Mouse (Mus musculus) liver, adult 2 months (tissue): ENCODE data around the gene C730034F03Rik. TPM values are rescaled to one million over a fixed set of nuclear protein-coding genes. Genes with fewer than 3 reads are reported as not detected.

Experiments used
- DNase-seq: peaks from one replicate; pipeline ENCODE4 v3.0.0-alpha.2; 2011; ENCODE audit warnings: low read depth, low spot score; ENCODE audit errors: extremely low read depth
- H3K27ac ChIP-seq: fragments of 200-500 bp; replicated peaks from 2 replicates; pipeline ENCODE4 v1.5.1; 2012; ENCODE audit warnings: low read depth, mild to moderate bottlenecking, control low read depth, inconsistent platforms, low read length; ENCODE audit not compliant: insufficient read depth
- H3K27me3 ChIP-seq: fragments of 200-500 bp; 2 replicates; pipeline ENCODE4 v1.6.1; 2012; ENCODE audit warnings: mild to moderate bottlenecking, moderate library complexity, low read length, inconsistent platforms; ENCODE audit not compliant: control insufficient read depth, insufficient read depth
- H3K36me3 ChIP-seq: fragments of 200-500 bp; 2 replicates; pipeline ENCODE4 v1.6.1; 2012; ENCODE audit warnings: low read length, inconsistent platforms; ENCODE audit not compliant: control insufficient read depth, insufficient read depth
- H3K4me1 ChIP-seq: fragments of 200-500 bp; 2 replicates; pipeline ENCODE4 v1.6.1; 2011; ENCODE audit warnings: low read length; ENCODE audit not compliant: control insufficient read depth, insufficient read depth
- H3K4me3 ChIP-seq: fragments of 200-500 bp; 2 replicates; pipeline ENCODE4 v1.5.1; 2011; ENCODE audit warnings: low read depth, mild to moderate bottlenecking, control low read depth, low read length, moderate library complexity; ENCODE audit not compliant: insufficient read depth
- H3K79me2 ChIP-seq: fragments of 200-500 bp; 2 replicates; pipeline ENCODE4 v1.6.1; 2012; ENCODE audit warnings: inconsistent platforms, mild to moderate bottlenecking, low read length, moderate library complexity; ENCODE audit not compliant: control insufficient read depth, insufficient read depth
- H3K9ac ChIP-seq: fragments of 200-500 bp; 2 replicates; pipeline ENCODE4 v1.6.1; 2012; ENCODE audit warnings: low read depth, mild to moderate bottlenecking, control low read depth, inconsistent platforms, low read length
- CTCF ChIP-seq: fragments of 200-500 bp; IDR thresholded peaks from 2 replicates; pipeline ENCODE4 v1.5.1; 2011; ENCODE audit warnings: low read depth, low read length, control low read depth
- POLR2A ChIP-seq: fragments of 200-500 bp; IDR thresholded peaks from 2 replicates; pipeline ENCODE4 v1.6.1; 2011; ENCODE audit warnings: low read length, control low read depth; ENCODE audit not compliant: insufficient read depth; ENCODE audit errors: extremely low read depth
- WGBS: fragments of 180-500 bp; shearing (Covaris S2); methylation state at CpG from one replicate; pipeline ENCODE4 v1.1.7; 2018; 5-methylcytosine and 5-hydroxymethylcytosine counted together
- polyA plus RNA-seq: library from polyadenylated mRNA; depleted of rRNA; stranded (reverse); fragments of >200 nt; gene quantifications from 2 replicates; pipeline ENCODE4 v1.2.3, GENCODE M21; 2012
- total RNA-seq: library from RNA; depleted of rRNA; stranded (reverse); fragments of >200 nt; gene quantifications from 2 replicates; pipeline ENCODE4 v1.2.3, GENCODE M21; 2014

C730034F03Rik gene
- total and polyA plus RNA-seq, 2 experiments: 0.83 to 1.6 TPM

DNA sequence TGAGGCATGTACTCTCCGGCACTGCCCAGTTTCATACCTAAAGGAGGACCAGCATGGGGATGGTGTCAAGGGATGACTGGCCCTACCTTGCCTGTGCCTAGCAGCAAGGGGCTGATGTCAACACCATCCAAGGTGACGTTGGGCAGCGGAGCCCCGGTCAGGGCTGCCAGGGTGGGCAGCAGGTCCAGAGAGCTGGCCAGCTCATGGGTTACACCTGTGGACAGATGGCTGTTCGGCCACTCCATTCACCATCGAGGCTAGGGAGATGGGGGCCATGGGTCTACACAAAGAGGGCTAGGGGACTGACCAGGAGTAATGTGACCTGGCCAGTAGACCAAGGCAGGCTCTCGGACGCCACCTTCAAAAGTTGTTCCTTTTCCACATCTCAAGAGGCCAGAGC lies 44.5 kb downstream of the C730034F03Rik start:
- Histone ChIP-seq H3K4me1 (peaks cover 13% of the 10 kb centered on the region), H3K36me3 (no peaks in the 10 kb centered on the region), H3K27ac (no peak overlapping the region), H3K27me3 (no peaks in the 10 kb centered on the region), H3K4me3 (no peak overlapping the region), H3K9ac (no peak overlapping the region), H3K79me2 (no peaks in the 10 kb centered on the region)
- 94% methylated on average over 8 of the region's 8 CpGs for WGBS
- no peak for TF ChIP-seq CTCF
- TF ChIP-seq POLR2A: no peak
- no peak for DNase-seq

DNA sequence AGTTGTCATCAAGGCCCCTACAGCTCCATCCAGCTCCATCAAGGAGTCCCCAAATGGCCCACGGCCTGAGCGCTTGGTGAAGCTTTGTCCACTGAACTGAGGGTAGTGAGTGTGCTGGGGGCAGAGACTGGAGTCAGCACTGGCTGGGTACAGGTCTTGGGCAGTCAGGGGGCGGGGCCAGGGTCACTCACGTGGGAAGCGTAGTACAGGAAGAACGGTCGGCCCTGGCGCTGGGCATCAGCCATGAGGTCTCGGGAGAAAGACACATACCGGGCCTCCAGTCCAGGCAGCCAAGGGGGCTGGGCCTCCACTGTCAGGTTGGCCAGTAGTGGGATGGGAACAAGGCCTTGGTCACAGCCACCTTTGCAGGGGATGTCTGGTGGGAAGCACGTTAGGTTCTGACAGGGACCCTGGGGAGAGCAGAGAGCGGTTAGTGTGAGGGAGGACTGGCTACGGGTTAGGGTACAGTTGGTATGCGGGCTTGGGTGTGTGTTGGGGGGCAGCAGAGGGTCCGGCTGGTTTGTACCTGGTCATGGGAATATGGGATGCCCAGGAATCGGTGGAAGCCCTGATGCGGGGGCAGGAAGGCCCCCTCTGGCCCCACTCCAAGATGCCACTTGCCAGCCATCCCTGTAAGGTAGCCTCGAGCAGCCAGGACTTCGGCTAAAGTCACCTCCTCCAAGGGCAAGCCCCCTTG lies 45.4 kb downstream of the C730034F03Rik start:
- H3K4me3 ChIP-seq: no peak overlapping the region
- no peaks in the 10 kb centered on the region for H3K79me2 ChIP-seq
- DNase-seq: no peak
- no peak overlapping the region for H3K27ac ChIP-seq
- no peaks in the 10 kb centered on the region for H3K36me3 ChIP-seq
- no peak for TF ChIP-seq CTCF
- TF ChIP-seq POLR2A: no peak
- H3K27me3 ChIP-seq: no peaks in the 10 kb centered on the region
- H3K4me1 ChIP-seq: peaks cover 13% of the 10 kb centered on the region
- H3K9ac ChIP-seq: no peak overlapping the region
- WGBS: 93% methylated on average over 19 of the region's 19 CpGs

DNA sequence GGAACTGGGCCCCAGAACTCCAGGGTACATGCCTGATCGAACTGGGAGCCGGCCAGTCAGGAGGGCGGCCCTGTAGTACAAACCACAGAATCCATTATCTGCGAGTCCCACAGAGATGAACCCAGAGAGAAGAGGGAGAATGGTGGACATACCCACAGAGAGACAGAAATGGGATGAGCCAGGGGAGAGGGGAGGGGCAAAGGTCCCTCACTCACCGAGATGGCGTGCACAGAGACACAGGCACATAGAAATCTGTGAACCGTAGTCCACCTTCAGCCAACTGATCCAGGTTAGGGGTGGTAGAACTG lies 45.9 kb downstream of the C730034F03Rik start:
- Histone ChIP-seq H3K36me3 (no peaks in the 10 kb centered on the region), H3K4me3 (peak overlapping the region; percentile 71; the same call in 1 of the 2 replicates), H3K79me2 (no peaks in the 10 kb centered on the region), H3K27me3 (no peaks in the 10 kb centered on the region), H3K9ac (peak overlapping the region; percentile 75), H3K4me1 (peaks cover 16% of the 10 kb centered on the region), H3K27ac (no peak overlapping the region)
- no peak for TF ChIP-seq CTCF
- no peak for TF ChIP-seq POLR2A
- 90% methylated on average over 7 of the region's 7 CpGs for WGBS
- no peak for DNase-seq

- peak overlapping the region; percentile 71 for H3K4me3 ChIP-seq
- no peaks in the 10 kb centered on the region for H3K36me3 ChIP-seq
- H3K27me3 ChIP-seq: no peaks in the 10 kb centered on the region
Measured at GRCm38 (mm10) chr15:89475611-89476474, 46.5 kb downstream of the C730034F03Rik start.

GRCm38 (mm10) chr15:89476475-89476815 lies 47.1 kb downstream of the C730034F03Rik start:
- H3K27me3 ChIP-seq: no peaks in the 10 kb centered on the region
- no peak for DNase-seq
- no peaks in the 10 kb centered on the region for H3K79me2 ChIP-seq
- H3K36me3 ChIP-seq: no peaks in the 10 kb centered on the region
- peaks cover 20% of the 10 kb centered on the region for H3K4me1 ChIP-seq
- peak overlapping the region; percentile 67 for H3K27ac ChIP-seq
- TF ChIP-seq POLR2A: no peak
- TF ChIP-seq CTCF: no peak
- peak overlapping the region; percentile 71 for H3K4me3 ChIP-seq
- WGBS: under 1% methylated on average over 5 of the region's 5 CpGs
- H3K9ac ChIP-seq: peak overlapping the region; percentile 68

More at GRCm38 (mm10) chr15:89475611-89476474, 46.5 kb downstream of the C730034F03Rik start:
- Histone ChIP-seq H3K79me2 (no peaks in the 10 kb centered on the region), H3K9ac (peak overlapping the region; percentile 75), H3K27ac (peak overlapping the region; percentile 67), H3K4me1 (peaks cover 21% of the 10 kb centered on the region)
- DNase-seq: peak; percentile 94
- 13% methylated on average over 44 of the region's 44 CpGs for WGBS
- TF ChIP-seq CTCF (no peak), POLR2A (peak; percentile 48)
